Mouse (Mus musculus) liver (tissue): ENCODE results near the gene Pde4a.
A peak's percentile ranks its signal among the peaks of the same experiment; 100 is the strongest.
"Not testable (repeated sequence)": the region's sequence is repeated elsewhere in the genome, so short reads cannot be mapped to it uniquely, and the experiment has no call there.

Experiments
- DNase-seq: peaks from one replicate; pipeline ENCODE4 v3.0.0-alpha.2; 2020; ENCODE audit warnings: mixed read lengths

The Pde4a gene

DNA sequence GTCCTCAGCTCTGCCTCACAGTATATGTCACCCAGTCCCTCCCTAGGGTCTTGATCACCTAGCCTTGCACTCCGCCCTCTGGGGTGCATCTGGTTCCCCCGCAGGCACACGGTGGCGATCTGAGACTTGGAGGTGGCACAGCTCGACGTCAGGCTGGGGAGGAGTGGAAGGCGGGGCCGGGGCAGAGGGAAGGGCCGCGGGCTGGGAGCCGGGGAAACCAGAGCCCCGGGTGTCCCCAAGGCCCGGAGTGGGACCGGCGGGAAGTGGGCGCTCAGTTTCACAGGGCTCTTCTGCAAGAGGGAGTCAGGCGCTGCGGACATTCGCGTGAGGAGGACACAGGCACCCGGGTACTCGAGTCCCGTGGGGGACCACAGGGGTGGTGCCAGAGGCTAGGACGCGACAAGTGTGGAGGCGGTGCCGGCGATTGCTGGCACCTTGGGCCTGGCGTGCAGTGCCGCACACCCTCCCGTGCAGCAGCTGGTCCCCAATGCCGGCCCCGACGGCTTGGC is 18.4 kb downstream of the Pde4a start:
- DNase-seq, result peak; percentile 72

DNA sequence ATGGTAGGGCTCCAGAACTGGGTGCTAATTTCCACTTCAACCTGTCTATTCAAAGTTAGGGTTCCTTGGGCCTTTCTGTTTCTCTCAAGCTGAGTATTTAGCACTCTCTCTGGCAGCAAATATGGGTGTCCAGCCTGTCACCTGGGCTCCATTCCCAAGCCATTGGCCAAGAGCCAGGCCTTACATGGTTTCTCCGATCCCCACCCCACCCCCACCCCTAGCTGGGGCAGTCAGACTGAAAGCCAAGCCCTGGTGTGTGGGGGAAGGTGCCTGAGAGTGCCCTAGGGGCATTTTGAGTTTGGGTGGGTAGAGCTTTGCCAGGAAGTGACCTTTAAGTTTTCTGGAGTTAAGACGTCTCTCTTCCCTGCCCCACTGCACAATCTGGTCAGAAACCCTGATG is 19.2 kb downstream of the Pde4a start:
- no peak for DNase-seq

DNA sequence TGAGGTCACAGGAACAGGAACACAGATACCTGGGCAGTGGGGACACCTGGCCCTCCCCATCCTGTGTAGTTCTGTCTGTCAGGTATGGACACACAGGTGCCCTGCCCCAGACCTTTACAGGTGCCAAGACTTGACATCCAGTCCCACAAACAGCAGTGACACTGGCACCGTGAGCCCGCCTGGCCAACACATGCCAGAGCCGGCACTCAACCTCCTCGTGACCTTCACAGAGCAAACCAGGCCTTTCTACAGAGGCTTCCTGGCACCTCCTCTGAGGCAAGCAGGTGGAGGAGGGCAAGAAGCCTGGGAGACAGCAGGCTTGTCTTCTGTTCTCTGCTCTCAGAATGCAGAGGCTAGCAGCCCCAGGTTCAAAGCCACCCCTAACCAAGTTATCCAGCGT is 19.9 kb downstream of the Pde4a start:
- DNase-seq, result no peak

DNA sequence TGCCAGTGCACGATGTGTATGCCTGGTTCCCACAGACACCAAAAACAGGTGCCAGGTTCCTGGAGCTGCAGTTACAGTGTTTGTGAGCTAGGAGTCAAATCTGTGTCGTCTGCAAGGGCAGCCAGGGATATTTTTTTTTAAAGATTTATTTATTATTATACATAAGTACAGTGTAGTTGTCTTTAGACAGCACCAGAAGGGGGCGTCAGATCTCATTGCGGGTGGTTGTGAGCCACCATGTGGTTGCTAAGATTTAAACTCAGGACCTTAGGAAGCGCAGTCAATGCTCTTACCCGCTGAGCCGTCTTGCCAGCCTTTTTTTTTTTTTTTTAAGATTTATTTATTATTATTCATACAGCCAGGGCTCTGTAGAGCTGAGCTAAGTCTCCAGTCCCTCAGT is 24.4 kb downstream of the Pde4a start:
- no peak for DNase-seq

DNA sequence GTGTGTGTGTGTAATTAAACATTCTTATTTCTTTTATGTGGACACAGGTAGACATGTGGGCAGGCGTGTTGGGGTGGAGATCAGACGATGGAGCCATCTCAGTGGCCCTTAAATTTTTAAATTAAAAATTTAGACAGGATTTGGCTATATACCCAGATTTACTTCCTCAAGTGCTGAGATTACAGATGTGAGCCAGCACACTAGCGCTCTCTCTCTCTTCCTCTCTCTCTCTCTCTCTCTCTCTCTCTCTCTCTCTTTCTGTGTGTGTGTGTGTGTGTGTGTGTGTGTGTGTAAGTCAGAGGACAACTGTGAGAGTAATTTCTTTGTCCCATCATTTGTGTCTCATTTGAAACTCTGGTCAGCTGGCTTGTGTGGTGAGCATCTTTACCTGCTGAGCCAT is 25.2 kb downstream of the Pde4a start:
- no peak for DNase-seq

DNA sequence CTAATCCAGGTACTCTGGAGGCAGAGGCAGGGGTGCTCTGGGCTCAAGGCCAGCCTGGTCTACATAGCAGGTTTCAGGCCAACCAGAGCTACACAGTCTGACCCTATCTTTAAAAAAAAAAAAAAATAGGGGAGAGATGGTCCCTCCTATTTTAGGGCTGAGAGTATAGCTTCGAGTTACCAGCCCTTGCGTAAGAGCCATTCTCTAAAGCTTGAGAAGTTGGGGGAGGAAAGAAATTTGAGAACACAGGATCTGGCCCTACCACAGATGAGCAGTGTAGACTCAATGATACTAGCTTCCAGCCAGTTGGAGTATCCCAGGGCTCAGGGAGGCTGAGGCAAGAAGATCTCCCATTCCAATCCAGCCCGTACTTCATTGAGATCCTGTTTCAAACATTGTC is 28.3 kb downstream of the Pde4a start:
- DNase-seq, result no peak

DNA sequence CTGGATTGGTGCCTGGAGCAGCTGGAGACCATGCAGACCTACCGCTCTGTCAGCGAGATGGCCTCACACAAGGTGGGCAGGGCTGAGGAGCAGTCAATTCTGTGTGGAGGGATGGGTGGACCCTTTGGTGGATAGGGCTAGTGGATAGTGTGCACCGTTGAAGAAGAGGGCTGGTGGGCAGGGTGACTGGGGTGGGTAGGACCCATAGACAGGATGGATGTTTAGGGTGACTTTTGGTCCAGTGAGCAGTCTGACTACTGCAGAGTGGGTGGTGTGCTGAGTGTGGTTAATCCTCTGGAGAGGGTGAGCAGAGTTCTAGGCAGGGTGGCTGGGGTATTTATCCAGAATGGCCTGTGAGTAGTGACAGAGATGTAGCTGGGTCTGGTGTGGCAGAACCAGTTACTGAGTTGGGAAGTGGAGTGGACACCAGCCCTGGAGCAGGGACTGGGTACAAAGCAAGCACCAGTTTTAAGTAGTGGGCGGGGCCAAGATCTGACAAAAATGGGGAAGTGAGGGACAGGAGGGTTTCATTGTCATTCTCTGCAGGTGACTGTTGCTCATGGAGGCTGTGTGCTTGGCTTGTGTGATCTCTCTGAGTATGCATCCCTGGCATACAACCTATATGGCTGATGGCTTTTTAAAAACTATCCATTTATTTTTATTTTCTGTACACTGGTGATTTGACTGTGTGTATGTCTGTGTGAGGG is 29.4 kb downstream of the Pde4a start:
- no peak for DNase-seq

DNA sequence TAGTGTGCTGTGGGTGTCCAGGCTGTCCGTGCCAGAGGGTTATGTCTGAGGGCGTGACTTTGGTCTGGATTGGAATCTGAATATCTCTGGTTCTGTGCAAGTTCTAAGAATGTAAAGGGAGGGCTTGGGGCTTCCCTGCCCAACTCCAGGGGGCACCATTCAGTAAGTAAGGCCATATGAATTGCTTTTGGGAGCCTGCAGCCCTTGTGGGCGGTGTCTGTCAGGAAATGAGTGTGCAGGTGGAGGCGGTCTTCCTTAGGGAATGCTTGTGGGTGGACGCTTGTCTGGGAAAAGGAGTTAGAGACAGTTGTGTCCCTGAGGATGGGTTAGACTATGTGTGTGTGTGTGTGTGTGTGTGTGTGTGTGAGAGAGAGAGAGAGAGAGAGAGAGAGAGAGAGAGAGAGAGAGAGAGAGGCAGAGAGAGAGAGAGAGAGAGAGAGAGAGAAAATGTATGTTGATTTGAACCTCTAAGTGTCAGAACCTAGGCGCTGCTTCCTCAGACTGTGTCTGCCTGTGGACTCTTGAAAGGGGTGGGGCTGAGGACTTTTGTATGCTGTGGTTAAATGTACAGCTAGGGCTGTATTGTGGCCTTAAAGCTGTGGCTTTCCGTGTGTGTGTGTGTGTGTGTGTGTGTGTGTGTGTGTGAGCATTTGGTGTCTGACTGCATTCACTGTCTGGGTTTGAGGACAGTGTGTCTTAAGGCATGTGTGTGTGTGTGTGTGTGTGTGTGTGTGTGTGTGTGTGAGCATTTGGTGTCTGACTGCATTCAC is 30.4 kb downstream of the Pde4a start:
- not testable (repeated sequence) for DNase-seq

DNA sequence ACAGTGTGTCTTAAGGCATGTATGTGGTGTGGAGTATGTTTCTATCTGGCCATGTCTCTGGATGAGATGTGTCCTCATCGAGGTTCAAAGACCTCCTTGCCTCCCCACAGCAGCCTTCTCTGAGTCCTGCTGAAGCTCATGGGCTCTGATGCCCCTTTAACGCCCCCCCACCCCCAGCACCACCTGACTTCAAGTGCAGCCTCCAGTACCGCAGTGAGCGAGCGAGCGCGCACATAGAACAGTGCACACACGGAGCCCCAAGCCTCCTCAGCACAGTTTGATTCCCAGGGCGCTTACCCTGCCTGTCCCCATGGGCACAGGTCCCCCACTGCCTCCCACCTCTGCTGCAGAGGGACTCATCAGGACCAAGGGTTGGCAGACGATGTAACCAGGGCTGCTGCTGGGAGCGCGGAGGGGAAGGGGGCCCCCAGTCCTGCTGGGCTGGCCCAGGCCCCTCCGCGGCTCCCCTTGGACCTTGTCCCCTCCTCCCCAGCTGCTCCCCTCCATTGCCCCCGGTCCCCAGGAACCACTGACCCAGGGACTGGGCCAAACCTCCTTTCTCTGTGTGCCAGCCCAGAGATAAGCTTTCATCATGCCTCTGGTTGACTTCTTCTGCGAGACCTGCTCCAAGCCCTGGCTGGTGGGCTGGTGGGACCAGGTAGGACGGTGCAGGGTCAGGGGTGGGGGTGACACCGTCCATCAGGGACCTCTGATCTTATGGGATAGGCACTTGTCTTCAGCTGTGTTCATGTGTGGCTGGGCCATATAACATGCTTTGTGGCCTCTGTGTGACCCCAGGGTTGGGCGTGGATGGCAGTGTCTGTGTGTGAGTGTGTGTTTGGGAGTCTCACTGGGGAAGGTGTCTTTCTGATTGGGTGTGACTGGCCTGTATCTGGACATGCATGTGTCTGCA is 31.3 kb downstream of the Pde4a start:
- DNase-seq, result no peak

DNA sequence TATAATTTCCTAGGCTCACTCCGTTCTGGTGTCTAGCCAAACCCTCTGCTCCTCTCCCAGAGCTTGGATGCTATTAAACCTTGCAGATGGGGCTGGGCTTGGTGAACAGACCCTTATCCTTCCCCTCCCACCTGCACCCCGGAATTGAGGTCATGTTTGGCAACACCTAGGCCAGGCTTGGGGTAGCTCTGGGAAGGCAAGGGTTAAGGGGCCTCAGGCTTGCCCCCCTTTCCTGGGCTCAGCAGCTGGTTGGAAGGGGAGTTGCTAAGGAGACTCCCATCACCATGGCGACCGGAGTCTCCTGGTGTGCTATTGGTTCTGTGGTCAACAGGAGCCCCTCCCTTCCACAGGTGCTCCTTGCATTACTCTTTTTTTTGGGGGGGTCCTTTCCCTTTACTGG is 32.5 kb downstream of the Pde4a start:
- no peak for DNase-seq

DNA sequence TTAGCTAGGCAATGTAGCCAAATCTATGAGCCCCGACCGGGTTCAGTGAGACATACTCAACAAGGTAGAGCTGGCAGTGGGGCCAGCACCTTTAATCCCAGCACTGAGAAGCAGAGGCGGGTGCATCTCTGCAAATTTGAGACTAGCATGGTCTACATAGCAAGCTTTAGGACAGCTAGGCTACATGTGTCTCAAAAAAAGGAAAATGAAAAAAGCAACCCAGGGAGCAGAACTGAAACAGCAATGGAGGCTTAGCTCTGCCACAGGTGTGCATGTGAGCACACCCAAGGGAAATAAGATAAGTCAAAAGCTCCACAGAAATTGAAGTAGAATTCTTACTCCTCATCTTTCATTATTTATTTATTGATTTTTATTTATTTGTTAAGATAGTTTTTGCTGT is 33.4 kb downstream of the Pde4a start:
- DNase-seq, result no peak

DNA sequence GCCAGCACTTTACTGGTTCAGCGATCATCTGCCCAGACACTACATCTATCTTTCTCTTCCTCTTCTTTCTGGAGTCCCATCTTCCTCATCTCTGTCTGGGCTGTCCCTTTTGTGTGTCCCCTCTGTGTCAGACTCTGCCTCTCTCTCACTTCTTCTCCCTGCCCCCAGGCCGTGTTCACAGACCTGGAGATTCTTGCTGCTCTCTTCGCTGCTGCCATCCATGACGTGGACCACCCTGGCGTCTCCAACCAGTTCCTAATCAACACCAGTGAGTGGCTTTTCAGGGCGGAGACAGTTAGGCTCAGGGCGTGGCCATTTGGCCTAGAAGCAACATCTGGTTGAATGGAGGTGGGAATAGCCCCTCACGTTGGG is 38.6 kb downstream of the Pde4a start:
- DNase-seq, result peak; percentile 28

DNA sequence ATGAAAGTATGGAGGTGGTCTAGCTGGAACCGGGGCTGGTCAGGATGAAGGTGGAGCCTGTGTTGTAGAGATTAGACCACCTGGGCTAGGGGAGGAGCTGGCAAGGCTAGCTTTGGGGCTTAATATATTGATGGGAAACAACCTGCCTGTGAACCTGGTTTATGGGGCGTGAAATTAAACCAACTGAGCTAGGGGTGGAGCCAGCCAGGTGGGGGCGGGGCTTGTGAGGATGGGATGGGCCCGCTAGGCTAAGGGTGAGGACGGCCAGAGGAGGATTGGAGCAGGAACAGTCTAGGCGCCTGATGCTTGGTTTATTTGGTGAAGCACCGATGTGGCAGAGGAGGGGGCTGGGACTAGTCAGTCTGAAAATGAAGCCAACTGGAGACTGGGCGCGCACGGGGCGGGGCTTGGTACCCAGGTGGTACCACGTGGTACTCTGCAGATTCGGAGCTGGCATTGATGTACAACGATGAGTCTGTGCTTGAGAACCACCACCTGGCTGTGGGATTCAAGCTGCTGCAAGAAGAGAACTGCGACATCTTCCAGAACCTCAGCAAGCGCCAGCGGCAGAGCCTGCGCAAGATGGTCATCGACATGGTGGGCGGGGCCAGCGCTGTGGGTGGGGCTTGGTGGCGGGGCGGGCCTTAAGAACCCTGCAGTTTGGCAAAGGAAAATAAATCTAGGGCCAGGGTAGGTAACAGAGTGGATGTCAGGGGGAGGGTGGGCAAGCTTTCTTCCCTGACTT is 39.2 kb downstream of the Pde4a start:
- DNase-seq, result peak; percentile 45

DNA sequence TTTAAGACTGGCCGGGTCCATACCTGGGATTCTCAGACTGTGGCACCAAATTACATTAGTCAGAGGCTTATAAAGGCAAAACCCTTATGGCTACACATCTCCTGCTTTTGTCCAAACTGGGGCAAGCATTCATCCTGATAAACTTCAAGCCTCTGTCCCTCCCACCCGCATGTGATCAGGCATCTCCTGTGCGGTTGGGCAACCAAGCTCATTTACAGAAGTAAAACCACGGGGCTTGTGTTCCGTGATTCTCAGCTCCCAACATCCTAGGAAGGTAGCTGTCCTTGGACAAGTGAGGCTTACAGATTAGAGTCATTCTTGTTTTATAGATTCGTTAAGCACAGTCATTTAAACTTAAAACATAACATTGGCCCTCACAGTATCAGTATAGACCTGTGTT is 41.3 kb downstream of the Pde4a start:
- no peak for DNase-seq

DNA sequence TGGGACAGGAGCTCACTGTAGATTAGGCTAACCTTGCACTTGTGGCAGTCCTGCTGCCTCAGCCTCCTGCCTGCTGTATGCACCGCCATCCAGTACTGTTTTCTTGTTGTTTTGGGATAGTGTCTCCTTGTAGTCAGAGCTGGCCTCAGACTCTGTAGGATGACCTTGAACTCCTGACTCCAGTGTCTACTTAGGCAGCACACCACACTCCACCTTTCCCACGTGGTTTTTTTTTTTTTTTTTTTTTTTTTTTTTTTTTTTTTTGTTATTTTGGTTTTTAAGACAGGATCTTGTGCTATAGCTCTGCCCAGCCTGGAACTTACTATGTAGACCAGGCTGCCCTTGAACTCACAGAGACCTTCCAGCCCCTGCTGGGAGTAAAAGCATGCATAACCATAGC is 43.1 kb downstream of the Pde4a start:
- DNase-seq, result no peak

DNA sequence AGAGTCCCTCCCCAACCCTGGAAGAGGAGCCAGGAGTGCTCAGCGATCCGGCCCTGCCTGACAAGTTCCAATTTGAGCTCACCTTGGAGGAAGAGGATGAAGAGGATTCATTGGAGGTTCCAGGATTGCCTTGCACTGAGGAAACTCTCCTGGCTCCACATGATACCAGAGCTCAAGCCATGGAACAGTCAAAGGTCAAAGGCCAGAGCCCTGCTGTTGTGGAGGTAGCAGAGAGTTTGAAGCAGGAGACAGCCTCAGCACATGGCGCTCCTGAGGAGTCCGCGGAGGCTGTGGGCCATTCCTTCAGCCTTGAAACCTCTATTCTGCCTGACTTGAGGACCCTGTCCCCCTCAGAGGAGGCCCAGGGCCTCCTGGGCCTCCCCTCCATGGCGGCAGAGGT is 45.3 kb downstream of the Pde4a start:
- no peak for DNase-seq

DNA sequence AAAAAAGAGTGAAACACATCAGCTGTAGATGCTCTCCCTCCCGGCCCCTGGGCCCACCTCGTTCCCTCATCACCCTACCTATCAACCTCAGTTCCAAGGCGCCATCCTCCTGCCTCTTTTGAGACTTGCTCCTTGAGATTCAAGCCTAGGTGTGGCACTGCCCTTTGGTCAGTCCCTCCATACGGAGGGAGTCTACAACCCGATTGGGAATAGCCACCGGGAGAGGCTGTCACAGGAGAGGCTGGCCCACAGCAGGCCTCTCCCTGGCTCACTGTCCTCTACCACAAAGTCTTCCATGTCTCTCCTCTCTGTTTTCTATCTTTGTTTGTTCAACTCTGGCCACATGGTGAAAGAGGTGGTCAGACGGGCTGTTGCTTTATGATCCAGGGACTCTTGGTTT is 46.1 kb downstream of the Pde4a start:
- no peak for DNase-seq

DNA sequence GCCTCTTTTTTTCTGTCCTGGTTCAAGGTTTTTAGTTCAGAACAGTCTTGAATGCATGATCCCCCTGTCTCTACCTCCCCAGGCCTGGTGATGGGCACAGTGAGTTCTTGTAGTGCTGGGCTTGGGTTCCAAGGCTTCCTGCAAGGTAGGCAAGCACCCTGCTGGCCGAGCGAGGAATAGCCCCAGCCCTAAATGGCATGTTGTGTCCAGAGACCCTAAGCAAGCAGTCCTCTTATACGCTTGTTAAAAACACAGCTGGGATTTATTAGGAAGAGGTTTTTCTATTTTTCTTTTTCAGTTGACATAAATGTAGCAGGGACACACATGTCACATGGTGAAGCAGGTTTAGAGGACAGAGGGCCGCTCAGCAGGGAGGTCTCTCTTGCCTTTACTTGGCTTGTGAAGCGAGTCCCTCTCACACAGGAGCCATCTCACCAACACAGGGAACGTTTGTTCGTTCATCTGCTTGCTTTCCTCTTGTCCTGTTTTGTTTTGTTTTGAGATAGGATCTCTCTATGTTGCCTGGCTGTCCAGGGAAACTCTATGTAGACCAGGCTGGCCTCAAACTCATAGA is 48.2 kb downstream of the Pde4a start:
- peak; percentile 37 for DNase-seq

DNA sequence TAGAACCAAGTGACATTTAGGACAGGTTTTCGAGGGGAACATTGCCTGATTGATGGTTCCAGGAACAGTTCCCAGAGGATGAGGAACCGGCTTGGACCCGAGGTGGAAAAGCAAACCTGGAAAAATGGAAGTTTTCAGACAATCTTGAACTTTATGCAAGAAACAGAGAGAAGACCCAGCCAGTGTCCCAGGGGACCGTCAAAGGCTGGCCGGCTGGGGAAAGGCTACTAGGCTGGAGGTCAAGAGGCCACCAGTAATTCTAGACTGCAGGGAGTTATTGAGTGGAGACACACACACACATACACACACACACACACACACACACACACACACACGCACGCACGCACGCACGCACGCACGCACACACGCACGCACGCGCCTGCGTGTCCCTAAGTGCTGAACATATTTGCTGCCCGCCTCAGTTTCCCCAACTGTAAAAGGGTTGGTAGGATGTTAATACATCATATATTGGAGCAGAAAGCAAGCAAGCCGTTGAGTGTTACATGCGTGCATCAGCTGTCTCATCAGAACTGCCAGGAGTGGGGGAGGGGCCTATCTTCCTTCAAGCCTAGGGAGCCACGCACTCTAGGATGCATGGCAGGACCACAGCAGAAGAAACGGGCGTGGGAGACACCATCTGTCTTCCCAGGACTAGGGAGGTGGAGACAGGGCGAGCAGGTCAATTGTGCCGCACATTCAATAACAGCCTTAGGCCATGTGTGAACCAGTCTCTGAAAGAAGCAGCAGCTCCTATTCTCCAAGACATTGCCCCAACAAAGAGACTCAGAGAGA is 50.7 kb downstream of the Pde4a start:
- no peak for DNase-seq

DNA sequence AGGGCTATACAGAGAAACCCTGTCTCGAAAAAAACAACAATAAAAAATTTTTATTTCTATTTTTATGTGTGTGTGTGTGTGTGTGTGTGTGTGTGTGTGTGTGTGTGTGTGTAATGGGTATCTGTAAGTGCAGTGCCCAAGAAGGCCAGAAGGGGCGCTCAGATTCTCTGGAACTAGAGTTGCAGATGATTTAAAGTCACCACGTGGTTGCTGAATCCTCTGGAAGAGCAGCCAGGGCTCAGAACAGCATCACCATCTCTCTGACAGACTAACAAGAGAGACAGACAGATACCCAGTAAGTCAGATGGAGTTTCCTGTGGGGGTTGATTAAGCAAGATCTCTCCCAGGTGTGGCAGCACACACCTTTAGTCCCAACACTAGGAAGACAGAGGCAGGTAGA is 54.3 kb downstream of the Pde4a start:
- no peak for DNase-seq
